In the genomic region with DNA sequence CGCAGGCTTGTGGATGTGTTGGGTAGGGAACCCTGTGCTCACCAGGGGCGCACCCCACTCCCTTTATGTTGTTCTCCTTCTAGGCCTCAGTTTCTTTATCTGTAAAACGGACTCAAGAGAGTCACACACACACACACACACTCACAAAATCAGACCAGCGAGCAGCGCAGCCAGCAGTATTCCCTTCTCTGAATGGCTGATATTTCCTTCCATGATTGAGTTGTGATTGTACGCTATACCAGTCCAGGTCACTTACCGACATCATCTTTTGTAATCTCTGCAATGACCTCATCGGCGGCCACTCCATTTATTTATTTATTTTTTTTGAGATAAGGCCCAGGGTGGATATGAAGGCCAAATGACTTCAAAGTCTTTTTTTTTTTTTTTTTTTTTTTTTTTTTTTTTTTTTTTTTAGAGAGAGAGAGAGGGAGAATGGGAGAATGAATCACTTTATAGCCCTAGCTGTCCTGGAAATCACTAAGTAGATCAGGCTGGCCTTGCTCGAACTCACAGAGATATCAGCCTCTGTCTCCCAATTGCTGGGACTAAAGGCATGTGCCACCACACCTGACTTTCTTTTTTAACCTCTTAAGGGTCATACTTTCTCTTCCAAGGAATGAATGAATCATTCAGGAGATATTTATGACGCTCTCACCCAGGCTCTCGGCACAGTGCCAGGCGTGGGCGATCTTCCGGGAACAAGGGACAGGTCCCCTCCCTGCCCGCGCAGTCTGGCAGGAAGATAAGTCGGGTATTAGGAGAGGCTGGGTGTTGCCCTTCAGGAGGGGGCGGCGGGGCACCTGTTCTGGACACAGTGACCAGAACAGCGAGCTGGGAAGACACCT, we compare ENCODE assay signal across 8 mouse cellular contexts. TPM values are rescaled to one million over a fixed set of nuclear protein-coding genes. Genes with fewer than 3 reads are reported as not detected.
DNase-seq lines count a peak whose midpoint lies in the region; ATAC-seq and TF ChIP-seq lines count a peak whose summit lies in the region.

Syt12 (minus strand) TSS at position 103 of the 845 bp plus-strand sequence.

- no peaks in the 10 kb centered on the region for H3K36me3 ChIP-seq in intestine, postnatal 0 days (ENCODE audit: control insufficient read depth, insufficient read depth)
- H3K36me3 ChIP-seq in liver, adult 2 months (ENCODE audit: control insufficient read depth, insufficient read depth, low read length), result no peaks in the 10 kb centered on the region
- H3K36me3 ChIP-seq in neural tube, embryonic 13.5 days, result no peaks in the 10 kb centered on the region

- H3K79me2 ChIP-seq in liver, adult 2 months (ENCODE audit: control insufficient read depth, insufficient read depth, low read length), result no peaks in the 10 kb centered on the region

- H3K9me3 ChIP-seq in intestine, postnatal 0 days (ENCODE audit: control insufficient read depth), result no peaks in the 10 kb centered on the region
- H3K9me3 ChIP-seq in neural tube, embryonic 13.5 days, result no peaks in the 10 kb centered on the region

- WGBS in cerebellum, adult 2 months, result 5% methylated on average over 21 of the region's 21 CpGs
- WGBS in intestine, postnatal 0 days, result 15% methylated on average over 21 of the region's 21 CpGs
- 10% methylated on average over 21 of the region's 21 CpGs for WGBS in liver, adult 2 months
- WGBS in neural tube, embryonic 13.5 days, result 31% methylated on average over 21 of the region's 21 CpGs

- peak within 1 kb of the TSS; percentile 74 for H3K4me3 ChIP-seq in cerebellum, adult 2 months (replicated peaks; ENCODE audit: insufficient read depth, low read depth, low read length)
- peak within 1 kb of the TSS; percentile 41 for H3K4me3 ChIP-seq in intestine, postnatal 0 days (ENCODE audit: low read depth, low read length)
- H3K4me3 ChIP-seq in liver, adult 2 months (ENCODE audit: insufficient read depth, low read depth, low read length), result peak within 1 kb of the TSS; percentile 75
- H3K4me3 ChIP-seq in neural tube, embryonic 13.5 days, result peak within 1 kb of the TSS; percentile 54

- 0 out of 2 replicates have a peak, but pooled peaks have one; percentile 0 for TF ChIP-seq POLR2A in cerebellum, adult 2 months (IDR thresholded peaks at IDR 0.05; ENCODE audit: borderline replicate concordance, insufficient read depth, low read length)
- TF ChIP-seq POLR2A in liver, adult 2 months (IDR thresholded peaks at IDR 0.05; ENCODE audit: extremely low read depth, insufficient read depth, low read length), result no peak

- TF ChIP-seq CTCF in cerebellum, adult 2 months (IDR thresholded peaks at IDR 0.05; ENCODE audit: borderline replicate concordance, insufficient read depth, low read depth, low read length), result no peak
- TF ChIP-seq CTCF in intestine, postnatal 0 days (IDR thresholded peaks at IDR 0.05; ENCODE audit: low read depth), result no peak
- TF ChIP-seq CTCF in liver, adult 2 months (IDR thresholded peaks at IDR 0.05; ENCODE audit: low read depth, low read length), result no peak

- peak within 1 kb of the TSS; percentile 54 for H3K9ac ChIP-seq in intestine, postnatal 0 days (ENCODE audit: low read depth, low read length)
- H3K9ac ChIP-seq in liver, adult 2 months (ENCODE audit: low read depth, low read length), result peak within 1 kb of the TSS; percentile 89
- peak within 1 kb of the TSS; percentile 71 for H3K9ac ChIP-seq in neural tube, embryonic 13.5 days

- peak within 1 kb of the TSS; percentile 100 for H3K27ac ChIP-seq in cerebellum, adult 2 months (ENCODE audit: insufficient read depth, low read length)
- H3K27ac ChIP-seq in intestine, postnatal 0 days (ENCODE audit: low read depth, low read length), result no peak within 1 kb of the TSS; the same call in 1 of the 2 replicates
- H3K27ac ChIP-seq in liver, adult 2 months (replicated peaks; ENCODE audit: insufficient read depth, low read depth, low read length), result no peak within 1 kb of the TSS
- no peak within 1 kb of the TSS for H3K27ac ChIP-seq in neural tube, embryonic 13.5 days (replicated peaks)

- no peaks in the 10 kb centered on the region for H3K27me3 ChIP-seq in cerebellum, adult 2 months (ENCODE audit: control insufficient read depth, insufficient read depth, low read length)
- H3K27me3 ChIP-seq in intestine, postnatal 0 days (replicated peaks; ENCODE audit: control insufficient read depth, insufficient read depth, low read length), result peaks cover 31% of the 10 kb centered on the region
- peaks cover 5% of the 10 kb centered on the region; the same call in 1 of the 2 replicates for H3K27me3 ChIP-seq in liver, adult 2 months (ENCODE audit: control insufficient read depth, insufficient read depth, low read length)
- H3K27me3 ChIP-seq in neural tube, embryonic 13.5 days, result peaks cover 54% of the 10 kb centered on the region

- peak; percentile 24 for DNase-seq in retina, postnatal 1 day
- DNase-seq in retina, embryonic 14.5 days (ENCODE audit: low spot score), result no peak
- peak; percentile 87 to 92 for DNase-seq in cerebellum, adult 2 months
- DNase-seq in gastrocnemius, postnatal 25 days, result peak; percentile 28
- peak; percentile 65 for DNase-seq in liver, adult 2 months (ENCODE audit: extremely low read depth, low read depth, low spot score)
- DNase-seq in spleen, postnatal 4 days (ENCODE audit: low spot score in 2 of 2), result no peak

- H3K4me1 ChIP-seq in cerebellum, adult 2 months (ENCODE audit: control insufficient read depth, insufficient read depth, low read length), result peaks cover 48% of the 10 kb centered on the region
- H3K4me1 ChIP-seq in intestine, postnatal 0 days (replicated peaks; ENCODE audit: control insufficient read depth, insufficient read depth, low read length), result 0 out of 2 replicates have a peak, but pooled peaks cover 4% of the 10 kb centered on the region
- peaks cover 6% of the 10 kb centered on the region; the same call in 1 of the 2 replicates for H3K4me1 ChIP-seq in liver, adult 2 months (ENCODE audit: control insufficient read depth, insufficient read depth, low read length)
- H3K4me1 ChIP-seq in neural tube, embryonic 13.5 days (replicated peaks), result peaks cover 17% of the 10 kb centered on the region

- peak; percentile 86 for ATAC-seq in intestine, postnatal 0 days
- no peak for ATAC-seq in neural tube, embryonic 13.5 days (ENCODE audit: low read depth)

- H3K4me2 ChIP-seq in intestine, postnatal 0 days (replicated peaks; ENCODE audit: low read depth), result peak within 1 kb of the TSS; percentile 76
- peak within 1 kb of the TSS; percentile 95 for H3K4me2 ChIP-seq in neural tube, embryonic 13.5 days

RNA-seq across cellular contexts. Expression of gene Syt12, which starts in this region (rescaled TPM):
- polyA plus RNA-seq in cerebellum, adult 2 months (2012; rRNA removed), result 82.4 and 104 TPM in 2 replicates
- 1 to 10 TPM; 6.5 to 8.5 TPM for total RNA-seq in gastrocnemius, postnatal 25 days (2021)
- 0.23 and 0.26 TPM in 2 replicates for polyA plus RNA-seq in intestine, postnatal 0 days (2015; fragmentation: Nextera tagmentation; extraction: Ambion mirVana)
- 0.27 and 0.28 TPM in 2 replicates for total RNA-seq in liver, adult 2 months (2014; rRNA removed)
- polyA plus RNA-seq in liver, adult 2 months (2012; rRNA removed), result 0.47 and 0.91 TPM in 2 replicates
- polyA plus RNA-seq in neural tube, embryonic 13.5 days (2015; fragmentation: Nextera tagmentation; extraction: Ambion mirVana), result 2.7 and 4.2 TPM in 2 replicates

Comparison
In these comparisons a context has a peak if more than half of its experiments do, and no peak if none do; other contexts are left out.
1. RNA of gene Syt12 (polyA plus RNA-seq): 82.4 to 104 TPM in cerebellum, adult 2 months; 2.7 to 4.2 TPM in neural tube, embryonic 13.5 days, 0.47 to 0.91 TPM in liver, adult 2 months and 0.23 to 0.26 TPM in intestine, postnatal 0 days; every median in the first group is over 10 times any median in the second.
2. DNase-seq: peak in retina, postnatal 1 day (single experiment), cerebellum, adult 2 months (2 of 2) and gastrocnemius, postnatal 25 days (single experiment); none in retina, embryonic 14.5 days (single experiment) and spleen, postnatal 4 days (0 of 2).
3. Peak in ATAC-seq, H3K4me3 ChIP-seq, H3K9ac ChIP-seq and H3K4me2 ChIP-seq in intestine, postnatal 0 days; RNA of the gene not detected or under 1 TPM.
4. Peak in DNase-seq, H3K4me3 ChIP-seq and H3K9ac ChIP-seq in liver, adult 2 months; RNA of the gene not detected or under 1 TPM.
5. Peak in every context shown above with its lines, with median percentiles within 50 percentile points of each other: H3K4me3 ChIP-seq and H3K9ac ChIP-seq.